Comparison of ENCODE assay signal across 8 mouse cellular contexts in genomic region chr10:111506101-111506925, GRCm38 (mm10). TPM values are rescaled to one million over a fixed set of nuclear protein-coding genes. Genes with fewer than 3 reads are reported as not detected.
A peak's percentile ranks its signal among the peaks of the same experiment; 100 is the strongest.
DNase-seq lines count a peak whose midpoint lies in the region; ATAC-seq lines count a peak whose summit lies in the region.

Gene Phlda1, plus strand, starts transcription at chr10:111506286.

- peak within 1 kb of the TSS; percentile 95 for H3K27ac ChIP-seq in hindbrain, embryonic 12.5 days

- H3K36me3 ChIP-seq in hindbrain, embryonic 12.5 days, result no peaks in the 10 kb centered on the region

- under 1% methylated on average over 73 of the region's 94 CpGs for WGBS in hindbrain, embryonic 12.5 days

- peak within 1 kb of the TSS; percentile 78 for H3K4me2 ChIP-seq in hindbrain, embryonic 12.5 days (replicated peaks)

- peak; percentile 91 for ATAC-seq in hindbrain, embryonic 12.5 days (ENCODE audit: low FRiP score)

- peak within 1 kb of the TSS; percentile 85 for H3K4me3 ChIP-seq in hindbrain, embryonic 12.5 days

- DNase-seq in MN1 (ENCODE audit: low spot score), result peak; percentile 98
- peak; percentile 82 for DNase-seq in cerebellum, adult 9-11 months
- DNase-seq in frontal cortex, postnatal 10 days (ENCODE audit: low spot score in 2 of 2), result peak; percentile 85 to 92
- peak; percentile 93 to 94 for DNase-seq in layer of hippocampus, postnatal 14 days (ENCODE audit: low spot score in 2 of 2)
- peak; percentile 96 for DNase-seq in lung, postnatal 14 days
- peak; percentile 65 for DNase-seq in retina, adult 2 months (ENCODE audit: low read depth, low spot score)
- peak; percentile 94 to 96 for DNase-seq in thymus, postnatal 36 days

- no peaks in the 10 kb centered on the region for H3K9me3 ChIP-seq in hindbrain, embryonic 12.5 days (replicated peaks)

- peak within 1 kb of the TSS; percentile 96 for H3K9ac ChIP-seq in hindbrain, embryonic 12.5 days

- H3K27me3 ChIP-seq in hindbrain, embryonic 12.5 days, result no peaks in the 10 kb centered on the region

- H3K4me1 ChIP-seq in hindbrain, embryonic 12.5 days, result peaks cover 20% of the 10 kb centered on the region

RNA-seq across cellular contexts. Expression of gene Phlda1, which starts in this region (rescaled TPM):
- 42.8 and 54.3 TPM in 2 replicates for polyA plus RNA-seq in hindbrain, embryonic 12.5 days (2016; fragmentation: Nextera tagmentation; extraction: Ambion mirVana)
- total RNA-seq in layer of hippocampus, postnatal 14 days (2021), result 10 to 100 TPM; 23.9 to 24.4 TPM

Comparison
In these comparisons a context has a peak if more than half of its experiments do, and no peak if none do; other contexts are left out.
1. Peak in every context shown above with its lines: DNase-seq, ATAC-seq, H3K4me3 ChIP-seq and H3K27ac ChIP-seq.